Mouse (Mus musculus): ENCODE data around the gene Klk9. TPM values are rescaled to one million over a fixed set of nuclear protein-coding genes. Genes with fewer than 3 reads are reported as not detected.
A peak's percentile ranks its signal among the peaks of the same experiment; 100 is the strongest.

The Klk9 gene
- polyA plus RNA-seq, 1 experiment from 2014 or later, result not detected

DNA sequence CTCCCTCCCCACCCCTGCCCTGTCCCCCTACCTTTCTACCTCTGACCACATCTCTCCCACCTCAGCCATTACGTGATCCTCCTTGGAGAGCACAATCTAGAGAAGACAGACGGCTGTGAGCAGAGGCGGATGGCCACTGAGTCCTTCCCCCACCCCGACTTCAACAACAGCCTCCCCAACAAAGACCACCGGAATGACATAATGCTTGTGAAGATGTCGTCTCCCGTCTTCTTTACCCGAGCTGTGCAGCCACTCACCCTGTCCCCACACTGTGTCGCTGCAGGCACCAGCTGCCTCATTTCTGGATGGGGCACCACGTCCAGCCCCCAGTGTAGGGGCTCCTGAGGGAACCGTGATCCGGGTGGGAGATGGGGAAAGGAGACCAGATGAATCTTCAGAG lies 14.3 kb upstream of the Klk9 start:
- Histone ChIP-seq H3K4me3 (no peak overlapping the region), H3K27me3 (no peaks in the 10 kb centered on the region; the same call in 1 of the 2 replicates), H3K9ac (no peak overlapping the region), H3K27ac (no peak overlapping the region), H3K9me3 (replicated peaks) (no peaks in the 10 kb centered on the region), H3K36me3 (no peaks in the 10 kb centered on the region), H3K4me2 (replicated peaks) (no peak overlapping the region), H3K4me1 (peaks cover 2% of the 10 kb centered on the region; the same call in 1 of the 2 replicates)
- WGBS, result 90% methylated on average over 12 of the region's 12 CpGs
- ATAC-seq (ENCODE audit: low FRiP score), result no peak

DNA sequence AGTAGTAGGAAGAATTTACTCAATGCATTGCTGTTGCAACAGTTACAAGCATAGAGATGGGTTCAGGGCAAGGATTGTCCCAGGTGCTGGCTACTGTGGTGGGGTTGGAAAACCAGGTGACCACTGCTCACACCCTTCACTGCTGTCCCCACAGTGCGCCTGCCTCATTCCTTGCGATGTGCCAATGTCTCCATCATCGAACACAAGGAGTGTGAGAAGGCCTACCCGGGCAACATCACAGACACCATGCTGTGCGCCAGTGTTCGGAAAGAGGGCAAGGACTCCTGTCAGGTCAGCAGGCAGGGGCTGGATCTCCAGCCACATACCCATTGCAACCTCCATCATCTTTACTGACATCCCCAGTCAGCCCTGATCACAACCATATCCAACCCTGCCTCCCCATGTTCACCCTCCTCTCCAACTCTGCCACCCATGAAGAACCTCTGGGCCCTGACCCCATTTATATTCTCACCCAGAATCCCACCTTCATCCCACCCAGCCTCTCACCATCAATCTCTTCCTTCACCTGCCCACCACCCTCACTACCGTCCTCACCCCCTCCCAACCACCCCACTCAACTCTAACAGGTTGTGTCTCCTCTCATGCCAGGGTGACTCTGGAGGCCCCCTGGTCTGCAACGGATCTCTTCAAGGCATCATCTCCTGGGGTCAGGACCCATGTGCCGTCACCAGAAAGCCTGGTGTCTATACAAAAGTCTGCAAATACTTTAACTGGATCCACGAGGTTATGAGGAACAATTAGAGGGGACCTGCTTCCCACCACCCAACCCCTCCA lies 13.3 kb upstream of the Klk9 start:
- WGBS, result 90% methylated on average over 10 of the region's 10 CpGs
- peaks cover 5% of the 10 kb centered on the region for H3K27me3 ChIP-seq

DNA sequence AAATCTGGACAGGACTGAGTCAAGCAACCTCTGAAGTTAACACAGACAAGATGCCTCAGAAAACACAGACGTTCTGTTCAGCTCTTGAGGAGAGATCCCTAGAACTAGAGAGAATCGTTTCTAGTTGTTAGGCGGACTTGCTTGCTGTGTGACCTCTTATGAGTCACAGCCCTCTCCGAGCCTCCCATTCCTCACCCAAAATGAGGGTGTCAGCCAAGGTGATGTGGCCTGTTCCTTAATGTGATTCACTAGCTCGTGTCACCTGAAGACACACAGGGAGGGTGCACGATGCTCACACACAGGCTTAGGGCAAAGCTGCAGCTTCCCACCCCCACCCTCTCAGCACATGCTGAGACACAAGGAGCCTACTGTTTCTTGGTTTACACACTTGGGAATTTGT lies 11.4 kb upstream of the Klk9 start:
- no peak for ATAC-seq (ENCODE audit: low FRiP score)
- Histone ChIP-seq H3K27ac (no peak overlapping the region), H3K4me2 (replicated peaks) (no peak overlapping the region), H3K9me3 (replicated peaks) (no peaks in the 10 kb centered on the region), H3K27me3 (peaks cover 13% of the 10 kb centered on the region), H3K4me1 (peaks cover 7% of the 10 kb centered on the region), H3K4me3 (no peak overlapping the region), H3K36me3 (no peaks in the 10 kb centered on the region), H3K9ac (no peak overlapping the region)
- 67% methylated on average over 6 of the region's 6 CpGs for WGBS

More for the DNA sequence above, 13.3 kb upstream of the Klk9 start:
- no peak for ATAC-seq (ENCODE audit: low FRiP score)
- Histone ChIP-seq H3K4me2 (replicated peaks) (no peak overlapping the region), H3K36me3 (no peaks in the 10 kb centered on the region), H3K27ac (no peak overlapping the region), H3K4me1 (peaks cover 7% of the 10 kb centered on the region), H3K9ac (no peak overlapping the region), H3K4me3 (no peak overlapping the region), H3K9me3 (replicated peaks) (no peaks in the 10 kb centered on the region)

DNA sequence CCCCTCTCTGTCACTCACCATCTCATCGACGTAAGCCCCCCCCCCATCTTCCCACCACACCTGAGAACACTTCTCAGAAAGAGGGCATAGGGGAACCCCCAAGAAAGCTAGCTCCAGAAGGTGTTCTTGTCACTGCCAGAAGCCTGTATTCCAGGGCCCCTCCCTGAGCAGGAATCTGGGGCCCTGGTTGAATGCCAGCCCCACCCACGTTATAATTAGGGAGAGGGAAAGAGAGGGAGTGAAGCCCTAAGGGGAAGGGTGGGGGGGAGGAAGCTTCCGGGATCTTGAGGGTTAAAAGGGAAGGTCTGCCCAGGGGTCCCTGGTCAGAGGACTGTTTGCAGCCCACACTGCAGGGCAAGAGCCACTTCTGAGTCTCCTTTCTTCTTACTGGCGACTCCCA lies 10.9 kb upstream of the Klk9 start, which contains the start of gene Klk10:
Gene Klk10, plus strand, starts transcription at position 290 of the 400 bp plus-strand sequence.
- H3K4me2 ChIP-seq (replicated peaks), result no peak within 1 kb of the TSS
- no peak for ATAC-seq (ENCODE audit: low FRiP score)
- no peaks in the 10 kb centered on the region for H3K36me3 ChIP-seq
- no peaks in the 10 kb centered on the region for H3K9me3 ChIP-seq (replicated peaks)
- peaks cover 7% of the 10 kb centered on the region for H3K4me1 ChIP-seq
- WGBS, result 58% methylated on average over 5 of the region's 5 CpGs
- no peak within 1 kb of the TSS for H3K9ac ChIP-seq
- H3K4me3 ChIP-seq, result no peak within 1 kb of the TSS
- H3K27ac ChIP-seq, result no peak within 1 kb of the TSS
- peaks cover 13% of the 10 kb centered on the region for H3K27me3 ChIP-seq

DNA sequence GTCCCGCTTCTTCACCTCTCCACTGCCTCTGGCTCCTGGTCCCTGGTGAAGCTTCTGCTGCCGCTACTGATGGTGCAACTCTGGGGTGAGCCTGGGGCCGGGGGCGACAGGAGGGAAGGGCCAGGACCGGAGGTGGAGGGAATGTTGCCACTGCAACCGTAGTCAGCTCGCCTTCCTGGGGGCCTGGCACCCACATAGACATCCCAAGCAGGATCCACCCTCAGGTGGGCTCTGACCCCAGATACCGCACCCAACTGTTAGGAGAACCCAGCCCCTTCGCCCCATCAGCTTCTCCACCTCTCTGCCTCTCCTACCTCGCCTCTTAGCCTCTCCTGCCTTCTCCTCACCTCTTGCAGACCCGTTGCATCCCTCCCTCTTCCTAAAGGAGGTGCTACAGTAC lies 10.2 kb upstream of the Klk9 start:
- Histone ChIP-seq H3K9ac (no peak overlapping the region), H3K36me3 (no peaks in the 10 kb centered on the region), H3K4me2 (replicated peaks) (no peak overlapping the region), H3K27me3 (peaks cover 13% of the 10 kb centered on the region), H3K4me1 (peaks cover 7% of the 10 kb centered on the region), H3K27ac (no peak overlapping the region), H3K4me3 (no peak overlapping the region), H3K9me3 (replicated peaks) (no peaks in the 10 kb centered on the region)
- WGBS, result 86% methylated on average over 11 of the region's 11 CpGs
- ATAC-seq (ENCODE audit: low FRiP score), result no peak

DNA sequence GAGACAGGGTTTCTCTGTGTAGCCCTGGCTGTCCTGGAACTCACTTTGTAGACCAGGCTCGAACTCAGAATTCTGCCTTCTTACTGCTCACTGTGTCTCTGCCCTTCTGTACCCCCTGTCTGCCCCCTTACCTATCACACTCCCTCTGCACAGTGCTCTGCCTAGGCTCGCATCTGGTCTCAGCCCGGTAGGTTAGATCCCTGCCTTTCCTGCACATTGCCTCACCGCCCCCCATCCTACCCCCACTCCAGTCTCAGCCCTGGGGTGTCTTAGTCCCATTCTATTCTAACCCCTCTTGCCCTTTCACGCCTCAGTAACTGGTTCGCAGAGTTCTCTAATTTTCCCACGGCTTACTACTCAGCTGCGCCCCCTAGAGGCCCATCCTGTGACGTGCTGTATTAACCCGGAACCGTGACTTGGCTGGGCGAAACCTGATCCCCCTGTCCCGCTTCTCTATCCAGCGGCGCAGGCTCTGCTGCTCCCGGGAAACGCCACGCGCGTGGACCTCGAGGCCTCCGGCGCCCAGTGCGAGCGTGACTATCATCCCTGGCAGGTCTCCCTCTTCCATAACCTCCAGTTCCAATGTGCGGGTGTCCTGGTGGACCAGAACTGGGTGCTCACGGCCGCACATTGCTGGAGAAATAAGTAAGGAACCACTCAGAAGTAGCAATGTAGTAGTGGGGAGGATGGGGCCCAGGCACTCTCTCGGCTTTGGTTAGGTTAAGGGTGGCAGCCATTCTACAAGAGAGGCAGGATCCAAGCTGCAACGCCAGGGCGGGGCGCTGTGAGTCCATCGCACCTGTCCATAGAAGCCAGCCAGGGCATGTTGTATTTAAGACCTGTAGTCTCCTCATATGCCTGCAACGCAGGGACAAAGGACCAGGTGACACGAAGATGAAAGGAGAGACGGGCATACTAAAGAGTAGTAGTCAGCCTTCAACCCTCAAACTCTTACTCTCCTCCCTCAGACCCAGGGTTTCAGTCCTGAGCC lies 9.1 kb upstream of the Klk9 start:
- WGBS, result 9% methylated on average over 36 of the region's 36 CpGs
- ATAC-seq (ENCODE audit: low FRiP score), result peak; percentile 77
- Histone ChIP-seq H3K36me3 (no peaks in the 10 kb centered on the region), H3K9me3 (replicated peaks) (no peaks in the 10 kb centered on the region), H3K4me1 (peaks cover 7% of the 10 kb centered on the region), H3K27ac (no peak overlapping the region), H3K9ac (peak overlapping the region; percentile 56; the same call in 1 of the 2 replicates), H3K4me2 (replicated peaks) (peak overlapping the region; percentile 68), H3K27me3 (peaks cover 13% of the 10 kb centered on the region), H3K4me3 (peak overlapping the region; percentile 27)

DNA sequence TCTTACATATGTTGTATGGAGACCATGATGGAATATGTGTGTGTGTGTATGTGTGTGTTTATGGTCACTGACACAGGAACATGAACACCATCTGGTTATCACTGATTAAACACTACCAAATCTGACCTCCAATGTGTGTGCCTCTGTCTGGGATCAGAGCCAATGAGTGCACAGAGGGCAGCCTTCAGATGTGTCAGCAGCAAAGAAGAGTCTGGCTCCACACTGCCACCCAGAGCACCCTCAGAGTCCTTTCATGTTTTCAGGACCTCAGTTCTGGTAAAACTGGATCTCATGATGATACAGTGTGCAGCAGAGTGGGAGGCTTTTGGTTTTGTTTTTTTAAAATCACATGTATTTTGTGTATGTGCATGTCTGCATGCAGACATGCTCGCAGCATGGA lies 6.4 kb upstream of the Klk9 start:
- Histone ChIP-seq H3K9me3 (replicated peaks) (no peaks in the 10 kb centered on the region), H3K4me1 (peaks cover 7% of the 10 kb centered on the region), H3K4me3 (no peak overlapping the region), H3K27ac (no peak overlapping the region), H3K4me2 (replicated peaks) (no peak overlapping the region), H3K27me3 (peaks cover 13% of the 10 kb centered on the region), H3K36me3 (no peaks in the 10 kb centered on the region), H3K9ac (no peak overlapping the region)
- ATAC-seq (ENCODE audit: low FRiP score), result no peak
- 92% methylated on average over 1 of the region's 1 CpGs for WGBS

DNA sequence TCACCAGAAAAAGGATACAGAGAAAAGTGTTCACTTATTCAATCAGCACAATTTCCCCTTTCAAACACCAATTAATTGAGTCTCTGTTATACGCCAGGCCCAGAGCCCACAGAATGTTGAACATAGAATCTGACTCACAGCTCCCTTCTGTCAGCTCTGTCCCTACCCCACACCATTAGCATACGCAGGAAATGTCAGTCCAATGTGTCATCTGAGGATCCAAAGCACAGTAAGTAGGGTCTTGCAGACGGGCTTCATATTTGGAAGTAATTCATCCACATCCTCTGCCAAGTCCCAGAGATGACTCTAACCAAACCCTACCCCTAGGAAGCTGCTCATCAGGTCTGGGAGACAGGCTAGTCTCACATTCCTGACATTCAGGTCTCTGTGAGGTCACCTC lies 3.6 kb upstream of the Klk9 start:
- Histone ChIP-seq H3K4me1 (no peaks in the 10 kb centered on the region), H3K9me3 (replicated peaks) (no peaks in the 10 kb centered on the region), H3K9ac (no peak overlapping the region), H3K27ac (no peak overlapping the region), H3K27me3 (peaks cover 11% of the 10 kb centered on the region), H3K36me3 (no peaks in the 10 kb centered on the region), H3K4me3 (no peak overlapping the region), H3K4me2 (replicated peaks) (no peak overlapping the region)
- 73% methylated on average over 3 of the region's 3 CpGs for WGBS
- ATAC-seq (ENCODE audit: low FRiP score), result no peak

DNA sequence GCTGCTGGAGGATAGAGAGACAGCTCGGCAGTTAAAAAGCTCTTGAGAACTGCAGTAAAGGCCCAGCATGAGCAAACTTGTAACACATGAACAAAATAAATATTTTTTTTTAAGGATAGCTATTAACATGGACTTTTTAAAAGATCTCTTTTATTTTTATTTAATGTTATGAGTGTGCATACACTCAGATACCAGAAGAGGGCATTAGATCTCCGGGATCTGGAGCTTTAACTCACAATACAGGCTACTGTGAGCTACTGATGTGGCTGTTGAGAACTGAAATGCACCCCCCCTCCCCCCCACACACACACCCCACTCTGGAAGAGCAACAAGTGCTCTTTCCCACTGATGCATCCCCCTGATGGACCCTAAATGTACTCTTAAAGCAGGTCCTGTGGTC lies 2.4 kb upstream of the Klk9 start:
- no peak overlapping the region for H3K4me3 ChIP-seq
- H3K4me1 ChIP-seq, result no peaks in the 10 kb centered on the region
- no peak overlapping the region for H3K27ac ChIP-seq
- ATAC-seq (ENCODE audit: low FRiP score), result no peak
- H3K36me3 ChIP-seq, result no peaks in the 10 kb centered on the region
- H3K9ac ChIP-seq, result no peak overlapping the region
- 0 out of 2 replicates have a peak, but pooled peaks cover under 1% of the 10 kb centered on the region for H3K27me3 ChIP-seq
- H3K9me3 ChIP-seq (replicated peaks), result no peaks in the 10 kb centered on the region
- WGBS, result 69% methylated on average over 2 of the region's 2 CpGs
- H3K4me2 ChIP-seq (replicated peaks), result no peak overlapping the region

DNA sequence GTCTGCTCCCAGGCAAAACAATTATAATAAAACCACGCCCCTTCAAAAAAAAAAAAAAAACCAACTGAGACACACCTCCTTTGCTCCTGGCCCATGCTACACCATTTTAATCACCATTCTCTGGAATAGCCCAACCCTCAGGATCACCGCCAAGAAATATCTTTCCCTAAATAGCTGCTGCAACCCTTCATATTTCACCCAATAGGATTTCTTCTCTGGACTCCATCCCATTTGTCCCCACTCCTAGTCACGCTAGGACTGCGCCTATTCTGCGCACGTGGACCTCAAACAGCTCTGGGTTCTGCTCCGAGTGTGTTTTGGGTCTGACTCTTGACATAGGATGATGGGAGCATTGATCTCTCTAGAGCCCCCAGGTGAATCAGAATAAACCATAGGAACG lies 4.7 kb downstream of the Klk9 start:
- ATAC-seq (ENCODE audit: low FRiP score), result no peak
- H3K36me3 ChIP-seq, result no peaks in the 10 kb centered on the region
- H3K9me3 ChIP-seq (replicated peaks), result no peaks in the 10 kb centered on the region
- H3K9ac ChIP-seq, result no peak overlapping the region
- peak overlapping the region; percentile 36; the same call in 1 of the 2 replicates for H3K4me3 ChIP-seq
- 0 out of 2 replicates have a peak, but pooled peaks cover 9% of the 10 kb centered on the region for H3K4me1 ChIP-seq
- peaks cover 40% of the 10 kb centered on the region for H3K27me3 ChIP-seq
- peak overlapping the region; percentile 59 for H3K4me2 ChIP-seq (replicated peaks)
- WGBS, result 8% methylated on average over 8 of the region's 8 CpGs
- H3K27ac ChIP-seq, result no peak overlapping the region

DNA sequence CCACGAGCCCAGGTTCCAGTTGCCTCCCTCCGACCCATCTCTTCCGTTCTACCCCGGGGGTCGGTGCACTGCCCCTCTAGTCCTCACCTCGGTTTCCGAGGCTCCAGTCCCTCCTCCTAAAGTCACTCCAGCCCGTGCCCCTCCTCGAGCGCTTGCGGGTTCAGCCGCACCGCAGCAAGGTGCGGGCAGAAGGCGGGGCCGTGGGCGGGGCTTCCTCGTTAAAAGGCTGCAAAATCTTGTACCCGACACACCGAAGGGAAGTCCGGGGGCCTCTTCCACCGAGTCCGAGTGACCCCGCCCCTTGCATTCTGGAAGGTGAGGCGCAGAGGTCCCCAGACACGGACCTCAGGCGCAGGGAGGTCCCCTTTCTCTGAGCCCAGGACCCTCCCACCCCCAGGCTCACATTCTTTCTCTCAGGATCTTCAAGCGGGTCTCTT lies 5.7 kb downstream of the Klk9 start, which contains the start of gene Klk8:
Gene Klk8, plus strand, starts transcription at position 245 of the 437 bp plus-strand sequence.
- Histone ChIP-seq H3K36me3 (no peaks in the 10 kb centered on the region), H3K4me1 (0 out of 2 replicates have a peak, but pooled peaks cover 9% of the 10 kb centered on the region), H3K27me3 (peaks cover 40% of the 10 kb centered on the region), H3K4me3 (peak within 1 kb of the TSS; percentile 36), H3K9me3 (replicated peaks) (no peaks in the 10 kb centered on the region), H3K4me2 (replicated peaks) (peak within 1 kb of the TSS; percentile 59), H3K27ac (no peak within 1 kb of the TSS), H3K9ac (peak within 1 kb of the TSS; percentile 27)
- 0 out of 2 replicates have a peak, but pooled peaks have one; percentile 39 for ATAC-seq (ENCODE audit: low FRiP score)
- WGBS, result under 1% methylated on average over 28 of the region's 28 CpGs

All from hindbrain, embryonic 12.5 days (tissue).